Mouse (Mus musculus) heart, adult 9 months (tissue): ENCODE results near the gene Tspan15.

Experiments
- DNase-seq, 2 experiments: peaks; one replicate each; pipeline ENCODE4 v3.0.0; 2022; ENCODE audit warnings: low spot score in 2 of 2

The Tspan15 gene

DNA sequence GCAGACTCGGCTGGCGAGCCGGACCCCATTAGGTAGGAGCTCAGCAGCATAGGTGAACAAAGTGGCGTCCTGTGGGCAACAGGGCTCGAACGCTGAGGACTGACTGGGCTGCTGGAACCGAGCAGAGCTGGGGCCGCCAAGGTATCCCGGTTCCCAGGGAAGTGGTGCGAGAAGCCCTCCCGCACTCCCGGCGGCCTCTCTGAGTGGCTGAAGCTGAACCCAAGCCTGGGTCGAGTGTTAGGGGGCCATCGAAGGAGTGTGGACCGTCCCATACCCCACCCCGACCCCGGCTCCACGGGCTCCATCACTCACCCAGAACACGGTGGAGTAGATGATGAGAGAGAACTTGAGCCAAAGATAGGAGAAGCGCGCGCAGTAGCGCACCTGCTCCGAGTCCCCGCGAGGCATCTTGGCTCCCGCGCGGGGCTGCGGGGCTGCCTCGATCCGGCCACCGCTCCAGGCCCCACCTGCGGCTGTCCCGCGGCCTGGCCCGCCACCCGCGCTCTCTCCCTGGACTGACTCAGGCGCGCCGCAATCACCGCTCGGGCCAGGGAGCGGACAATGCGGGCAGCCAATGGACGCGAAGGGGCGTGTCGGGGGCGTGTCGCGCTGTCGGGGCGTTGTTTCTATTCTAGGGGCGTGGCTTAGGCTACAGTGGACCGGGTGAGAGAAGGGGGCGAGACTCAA lies at the start of gene Tspan15:
Gene Tspan15, minus strand, starts transcription at position 544 of the 687 bp plus-strand sequence.
- peak; percentile 90 to 92 for DNase-seq

DNA sequence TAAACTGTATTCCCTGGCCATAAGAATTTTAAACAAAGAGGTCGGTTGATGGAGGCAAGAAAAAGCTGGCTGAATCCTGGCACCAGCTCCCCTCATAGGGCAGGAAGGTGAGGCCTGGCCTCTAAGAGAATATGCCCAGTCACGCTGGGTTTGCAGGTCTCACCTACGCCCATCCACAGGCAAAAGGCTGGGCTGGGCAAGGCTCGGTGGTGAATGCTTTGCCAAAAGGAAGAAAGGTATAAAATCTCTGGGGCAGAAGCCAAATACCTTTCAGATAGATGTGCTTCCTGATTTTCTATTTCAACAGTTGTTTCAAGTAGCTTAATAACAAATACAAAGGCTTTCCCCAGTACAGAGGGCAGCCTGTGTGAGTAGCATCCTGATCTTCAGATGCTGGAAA lies 48.6 kb upstream of the Tspan15 start:
- DNase-seq = no peak

DNA sequence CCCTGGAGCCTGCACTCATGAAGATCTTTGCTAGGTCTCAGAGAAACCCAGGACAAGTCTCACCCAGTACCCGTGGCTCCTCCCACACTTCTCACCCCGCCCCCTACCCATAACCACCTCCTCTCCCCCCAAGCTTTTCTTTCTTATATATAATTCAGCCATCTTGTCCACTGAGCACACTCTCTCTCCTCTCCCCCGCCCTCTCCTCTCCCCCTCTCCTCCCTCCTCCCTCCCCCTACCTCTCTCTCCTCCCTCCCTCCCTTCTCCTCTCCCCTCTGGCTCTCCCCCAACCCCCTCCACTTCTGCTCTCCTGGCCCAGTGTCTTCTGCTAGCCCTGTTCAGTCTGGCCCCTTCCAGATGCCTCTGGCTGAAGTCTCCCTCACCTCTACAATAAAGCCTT lies 48.0 kb upstream of the Tspan15 start:
- DNase-seq = no peak

DNA sequence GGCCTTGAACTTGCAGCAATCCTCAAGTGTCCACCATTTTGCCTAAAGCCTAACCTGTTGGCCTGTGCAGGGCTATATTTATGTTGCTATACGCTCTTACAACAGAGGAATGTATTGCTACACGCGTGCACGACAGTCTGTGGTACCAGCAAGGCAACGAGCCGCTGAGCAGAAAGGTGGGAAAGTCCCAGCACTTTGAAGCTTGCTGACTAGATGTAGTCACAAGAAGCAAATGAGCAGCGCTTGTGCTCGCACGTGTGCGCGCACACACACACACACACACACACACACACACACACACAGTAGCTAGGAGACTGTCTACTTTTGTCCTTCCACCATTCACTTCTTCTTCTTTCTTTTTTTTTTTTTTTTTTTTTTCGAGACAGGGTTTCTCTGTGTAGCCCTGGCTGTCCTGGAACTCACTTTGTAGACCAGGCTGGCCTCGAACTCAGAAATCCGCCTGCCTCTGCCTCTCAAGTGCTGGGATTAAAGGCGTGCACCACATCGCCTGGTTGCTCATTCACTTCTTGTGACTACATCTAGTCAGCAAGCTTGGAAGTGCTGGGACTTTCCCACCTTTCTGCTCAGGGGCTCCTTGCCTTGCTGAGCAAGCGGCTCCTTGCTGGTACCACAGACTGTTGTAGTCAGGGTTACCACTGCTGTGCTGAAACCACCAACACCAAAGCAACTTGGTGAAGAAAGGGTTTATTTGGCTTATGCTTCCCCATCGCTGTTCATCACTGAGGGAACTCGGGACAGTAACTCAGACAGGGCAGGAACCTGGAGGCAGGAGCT lies 46.6 kb upstream of the Tspan15 start:
- DNase-seq = no peak

DNA sequence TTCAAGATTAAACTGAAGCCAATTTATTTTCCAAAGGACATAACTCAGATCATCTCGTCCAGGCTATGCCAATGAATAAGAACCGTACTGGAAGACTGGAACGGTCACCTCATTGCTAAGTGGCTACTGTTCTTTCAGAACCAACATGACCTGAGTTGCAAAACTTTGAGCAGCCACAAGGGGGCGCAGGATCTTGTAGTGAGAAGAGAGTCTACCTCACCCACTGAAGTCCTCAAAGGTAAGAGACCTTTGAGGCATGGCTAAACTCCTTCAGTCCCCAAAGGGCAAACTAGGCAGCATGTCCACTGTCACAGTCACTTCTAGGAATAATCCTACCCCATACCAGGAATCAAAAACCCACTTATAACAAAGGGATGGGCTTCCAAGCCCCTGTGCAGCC lies 44.2 kb upstream of the Tspan15 start:
- DNase-seq = peak; percentile 38 to 76

DNA sequence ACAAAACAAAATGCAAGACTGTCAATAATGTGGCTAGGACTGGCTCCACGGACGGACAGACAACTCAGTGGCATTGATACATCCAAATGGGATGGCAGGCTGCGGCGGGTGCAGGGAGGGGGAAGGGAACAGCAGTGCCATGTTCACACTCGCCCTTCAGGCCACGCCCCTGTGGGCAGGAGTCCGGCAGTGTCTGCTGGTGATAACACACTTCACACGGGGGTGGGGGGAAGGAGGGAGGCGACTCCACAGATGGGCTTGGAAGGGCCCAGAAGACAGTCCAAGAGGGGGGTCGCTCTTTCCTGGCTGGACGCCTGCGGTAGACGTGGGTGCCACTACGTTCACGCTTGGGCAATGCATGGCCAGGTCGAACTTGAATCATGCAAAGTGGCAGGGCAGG lies 38.2 kb upstream of the Tspan15 start:
- no peak for DNase-seq

DNA sequence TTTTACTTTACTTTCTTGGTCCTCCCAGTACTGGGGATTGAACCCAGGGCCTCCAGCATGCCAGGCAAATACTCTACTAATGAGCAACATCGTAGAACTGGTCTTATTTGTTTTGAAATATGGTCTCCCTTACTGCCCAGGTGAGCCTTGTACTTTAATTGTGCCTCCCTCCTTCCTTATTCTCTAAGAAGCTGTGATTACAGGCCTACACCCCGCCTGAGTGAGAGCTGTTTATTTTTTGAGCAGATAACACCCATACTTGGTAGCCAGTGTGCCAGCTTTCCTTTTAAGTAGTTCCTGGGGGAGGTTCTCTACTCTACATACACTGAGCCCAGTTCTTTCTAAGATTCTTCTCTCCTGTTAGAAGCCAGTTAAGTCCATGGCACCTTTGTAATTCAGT lies 33.2 kb upstream of the Tspan15 start:
- DNase-seq = no peak

DNA sequence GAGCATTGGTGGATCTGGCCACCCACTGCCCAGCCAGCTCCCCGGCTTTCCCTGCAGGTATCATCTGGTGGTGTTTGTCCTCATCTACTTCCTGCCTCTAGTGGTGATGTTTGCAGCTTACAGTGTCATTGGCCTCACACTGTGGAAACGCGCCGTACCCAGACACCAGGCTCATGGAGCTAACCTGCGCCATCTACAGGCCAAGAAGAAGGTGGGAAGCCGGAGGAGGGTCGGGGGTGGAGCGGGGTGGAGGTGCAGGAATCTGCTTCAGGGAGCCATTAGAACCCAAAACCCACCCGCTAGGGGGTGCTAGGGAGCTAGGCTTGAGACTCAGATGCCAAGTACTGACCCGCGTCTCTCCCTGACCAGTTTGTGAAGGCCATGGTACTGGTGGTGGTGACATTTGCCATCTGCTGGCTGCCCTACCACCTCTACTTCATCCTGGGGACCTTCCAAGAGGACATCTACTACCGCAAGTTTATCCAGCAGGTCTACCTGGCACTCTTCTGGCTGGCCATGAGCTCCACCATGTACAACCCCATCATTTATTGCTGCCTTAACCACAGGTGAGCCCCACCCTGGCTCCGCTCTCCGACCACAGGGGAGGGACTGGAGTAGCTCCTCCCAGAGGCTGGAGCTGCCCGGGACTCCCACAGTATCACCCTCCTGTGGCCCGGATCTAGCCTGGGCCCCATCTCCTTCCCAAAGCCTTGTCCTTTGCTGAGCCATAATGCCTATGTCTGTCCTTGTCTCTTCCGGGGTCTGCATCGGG lies 30.2 kb upstream of the Tspan15 start:
- peak; percentile 19 to 20 for DNase-seq

DNA sequence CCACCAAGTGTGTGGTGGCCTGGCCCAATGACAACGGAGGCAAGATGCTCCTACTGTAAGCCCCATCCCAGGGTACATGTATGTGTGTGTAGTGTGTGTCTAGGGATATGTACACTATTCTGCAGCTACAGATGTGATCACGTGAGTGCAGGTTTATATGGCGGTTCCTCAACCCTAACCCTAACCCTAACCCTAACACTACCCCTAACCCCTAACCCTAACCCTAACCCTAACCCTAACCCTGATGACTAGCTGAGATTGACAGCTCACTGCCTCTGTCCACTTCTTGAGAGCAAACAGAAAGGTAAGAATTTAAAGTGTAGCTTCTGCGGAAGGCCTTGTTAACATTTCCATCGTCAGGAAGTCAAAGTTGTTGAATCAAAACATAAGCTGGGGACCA lies 27.2 kb upstream of the Tspan15 start:
- DNase-seq = no peak

DNA sequence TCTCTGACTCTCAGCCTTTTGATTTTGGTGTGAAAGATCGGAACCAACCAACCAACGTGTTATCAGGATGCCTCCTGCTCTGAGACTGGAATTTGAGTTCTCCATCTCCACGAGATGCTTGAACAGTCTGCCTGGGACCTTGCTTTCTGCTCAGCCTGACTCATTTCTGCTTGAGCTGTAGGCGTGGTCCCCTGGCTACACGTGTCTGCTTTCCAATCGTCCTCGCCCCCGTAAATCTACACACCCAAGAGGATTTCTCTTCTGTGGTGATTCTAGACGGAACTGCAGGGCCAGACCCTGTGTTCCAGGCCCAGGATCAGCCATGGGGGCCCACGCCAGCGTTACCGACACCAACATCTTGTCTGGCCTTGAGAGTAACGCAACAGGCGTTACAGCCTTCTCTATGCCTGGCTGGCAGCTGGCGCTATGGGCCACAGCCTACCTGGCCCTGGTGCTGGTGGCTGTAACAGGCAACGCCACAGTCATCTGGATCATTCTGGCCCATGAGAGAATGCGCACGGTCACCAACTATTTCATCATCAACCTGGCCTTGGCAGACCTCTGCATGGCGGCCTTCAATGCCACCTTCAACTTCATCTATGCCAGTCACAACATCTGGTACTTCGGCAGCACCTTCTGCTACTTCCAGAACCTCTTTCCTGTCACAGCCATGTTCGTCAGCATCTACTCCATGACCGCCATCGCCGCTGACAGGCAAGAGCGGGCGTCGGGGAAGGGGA lies 21.6 kb upstream of the Tspan15 start:
- DNase-seq = no peak

DNA sequence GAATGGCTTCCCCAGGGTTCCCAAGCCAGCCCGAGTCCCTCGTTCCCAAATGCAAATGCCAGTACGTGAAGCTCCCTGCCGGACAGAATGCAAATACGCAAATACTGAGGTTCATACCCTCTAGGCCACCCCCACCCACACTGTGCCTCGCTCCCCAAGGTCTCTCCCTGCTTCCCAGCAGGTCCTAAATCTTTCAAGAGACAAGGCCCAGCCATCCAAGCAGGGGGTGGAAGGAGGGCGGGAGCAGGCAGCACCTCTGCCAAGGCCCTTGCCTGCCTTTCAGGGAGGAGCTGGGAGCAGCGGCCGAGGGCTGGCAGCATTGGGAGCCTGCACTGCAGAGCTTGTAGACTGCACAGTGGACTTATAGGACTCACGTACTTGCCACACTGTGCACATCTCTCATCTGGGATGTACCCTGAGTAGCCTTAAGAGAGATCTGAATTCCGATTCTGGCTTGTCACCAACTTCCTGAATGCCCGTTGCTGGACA lies 21.0 kb upstream of the Tspan15 start, which contains the start of gene Tacr2:
Gene Tacr2, plus strand, starts transcription at position 439 of the 489 bp plus-strand sequence.
- DNase-seq = no peak

DNA sequence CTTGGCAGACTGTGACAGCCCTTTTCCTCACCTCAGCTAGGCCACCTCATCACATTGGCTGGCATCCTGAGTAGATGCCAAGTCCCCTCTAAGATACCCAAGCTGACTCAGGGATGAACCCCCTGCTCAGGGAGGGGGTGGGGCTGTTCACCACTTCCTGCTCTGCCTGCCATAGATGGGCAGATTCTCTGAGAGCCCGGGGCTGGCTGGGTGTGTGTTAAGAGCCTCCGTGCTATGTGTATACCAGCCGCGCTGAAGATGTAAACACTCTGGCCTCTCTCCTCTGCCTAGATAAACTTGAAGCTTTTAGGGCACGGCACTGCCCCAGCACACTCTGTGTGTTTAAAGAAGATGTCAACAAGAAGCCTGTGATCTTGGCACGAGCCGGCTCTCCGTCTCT lies 16.8 kb upstream of the Tspan15 start:
- DNase-seq = no peak

DNA sequence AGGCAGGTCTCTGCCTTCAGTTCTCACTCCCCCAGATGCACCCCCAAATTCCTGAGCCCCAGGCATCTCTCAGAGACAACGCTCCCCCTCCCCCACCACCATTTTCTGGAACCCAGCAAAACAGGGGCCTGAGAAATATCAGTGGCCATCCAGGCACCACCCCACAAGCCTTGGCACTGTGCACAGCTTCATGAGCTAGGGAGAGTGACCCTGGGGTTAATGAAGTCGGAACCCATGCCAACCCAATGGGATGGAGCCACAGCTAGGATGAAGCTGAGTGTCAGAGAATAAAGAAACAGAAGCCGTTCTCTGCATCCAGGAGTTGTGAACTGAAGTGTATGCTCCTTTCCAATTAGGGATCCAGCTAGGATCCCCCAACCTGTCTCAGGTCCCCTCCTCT lies 16.1 kb upstream of the Tspan15 start:
- no peak for DNase-seq

DNA sequence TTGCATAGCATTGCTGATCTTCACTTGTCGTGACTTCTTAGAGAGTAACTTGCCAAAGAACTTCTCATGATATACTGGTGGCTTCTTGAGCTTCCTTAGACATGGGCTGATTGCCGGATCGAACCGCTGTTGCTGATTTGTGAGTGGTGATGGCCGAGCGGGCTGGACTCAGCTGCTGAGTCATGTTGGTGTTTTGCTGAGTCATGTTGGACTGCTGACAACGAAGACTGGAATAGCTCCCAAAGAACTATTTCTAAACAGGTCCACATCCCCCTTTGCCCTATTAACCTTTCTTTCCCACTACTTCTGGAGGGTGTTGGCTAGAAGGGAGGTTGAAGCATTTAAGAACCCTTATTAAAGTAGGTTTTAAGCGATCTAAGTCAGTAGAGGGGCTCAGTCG lies 13.0 kb upstream of the Tspan15 start:
- DNase-seq = no peak

DNA sequence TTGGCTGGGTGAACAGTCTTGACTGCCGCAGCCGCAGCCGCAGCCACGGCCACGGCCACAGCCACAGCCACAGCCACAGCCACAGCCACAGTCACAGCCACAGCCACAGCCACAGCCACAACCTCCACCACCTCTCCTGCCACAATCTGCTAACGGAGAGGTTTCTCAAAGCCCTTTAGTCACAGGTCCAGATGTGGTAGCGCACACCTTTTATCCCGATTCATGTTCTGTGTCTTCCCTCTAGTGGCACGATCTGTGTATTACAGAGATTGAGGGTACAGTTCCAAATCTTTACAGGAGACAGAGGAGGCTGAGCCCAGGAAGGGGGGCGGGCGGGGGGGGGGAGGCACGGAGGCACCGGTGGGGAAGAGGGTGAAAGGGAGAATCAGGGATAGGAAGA lies 11.8 kb upstream of the Tspan15 start:
- DNase-seq = peak in 1 of 2 experiments; percentile 41

DNA sequence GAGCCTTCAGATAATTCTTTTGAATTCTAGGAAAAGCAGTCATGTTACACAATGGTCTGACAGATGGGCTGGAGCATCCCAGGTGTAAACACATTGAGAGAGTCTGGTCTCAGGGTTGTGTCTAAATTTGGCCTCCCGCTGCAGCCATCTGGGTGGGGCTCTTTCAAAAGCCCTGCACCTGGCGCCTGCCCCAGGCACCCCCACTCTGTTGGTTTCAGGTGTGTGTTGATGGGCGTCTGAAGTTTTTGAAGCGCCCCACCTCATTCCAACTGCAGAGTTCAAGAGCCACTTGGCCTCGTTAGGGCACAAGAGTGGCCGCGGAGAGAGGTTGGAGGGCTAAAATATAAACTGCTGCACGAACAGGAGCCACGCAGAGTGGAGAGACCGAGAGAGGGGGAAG lies 11.3 kb upstream of the Tspan15 start:
- no peak for DNase-seq

DNA sequence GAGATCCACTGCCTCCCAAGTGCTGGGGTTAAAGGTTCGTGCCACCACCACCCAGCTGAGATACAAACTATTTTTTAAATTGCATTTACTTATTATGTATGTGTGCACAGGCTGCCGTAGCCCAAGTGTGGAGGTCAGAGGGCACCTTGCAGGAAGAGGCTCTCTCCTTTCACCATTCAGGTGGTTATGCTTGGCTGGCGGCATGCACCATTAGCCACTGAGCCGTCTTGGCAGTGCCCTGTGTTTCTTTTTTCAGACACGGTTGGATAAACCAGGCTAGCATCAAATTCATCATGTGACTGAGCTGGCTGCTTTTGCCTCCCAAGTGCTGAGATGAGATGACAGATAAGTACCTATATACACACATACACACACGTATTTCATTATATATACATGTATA lies 8.2 kb upstream of the Tspan15 start:
- DNase-seq = peak in 1 of 2 experiments; percentile 38

DNA sequence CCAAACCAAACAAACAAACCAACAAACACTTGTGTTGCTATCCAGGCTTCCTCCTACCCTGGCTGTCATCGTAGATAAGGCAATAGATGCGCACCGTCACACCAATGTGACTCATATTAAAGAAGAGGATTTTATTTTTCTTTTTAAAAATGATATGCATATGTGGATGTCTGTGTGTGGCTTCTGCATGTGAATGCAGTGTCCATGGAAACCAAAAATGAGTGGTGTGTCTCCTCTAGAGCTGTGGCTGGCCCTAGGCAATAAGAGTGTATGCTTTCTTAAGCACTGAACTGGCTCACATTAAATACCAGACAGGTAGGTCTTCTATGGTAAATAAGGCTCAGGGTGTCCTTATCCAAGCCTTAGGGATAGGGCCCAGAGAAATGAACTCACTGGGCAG lies 7.6 kb upstream of the Tspan15 start:
- DNase-seq = no peak

DNA sequence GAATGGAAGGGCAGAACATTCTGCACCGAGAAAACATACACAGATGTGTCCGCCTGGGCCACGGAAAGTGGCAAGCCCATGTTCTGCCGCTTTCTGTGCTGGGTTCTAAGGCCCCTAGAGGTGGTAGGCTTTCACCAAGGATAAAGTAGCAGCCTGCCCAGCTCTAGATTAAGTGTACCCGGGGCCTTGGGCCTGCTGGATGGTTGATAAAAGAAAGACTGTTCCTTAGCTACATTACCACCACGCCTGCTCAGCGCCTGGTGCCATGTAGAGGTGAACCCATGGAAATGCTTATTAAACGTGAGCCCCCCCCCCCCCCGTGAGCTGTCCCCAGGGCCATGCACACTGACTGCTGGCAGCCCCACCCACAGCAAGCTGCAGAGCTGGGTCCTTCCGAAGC lies 6.2 kb upstream of the Tspan15 start:
- no peak for DNase-seq

DNA sequence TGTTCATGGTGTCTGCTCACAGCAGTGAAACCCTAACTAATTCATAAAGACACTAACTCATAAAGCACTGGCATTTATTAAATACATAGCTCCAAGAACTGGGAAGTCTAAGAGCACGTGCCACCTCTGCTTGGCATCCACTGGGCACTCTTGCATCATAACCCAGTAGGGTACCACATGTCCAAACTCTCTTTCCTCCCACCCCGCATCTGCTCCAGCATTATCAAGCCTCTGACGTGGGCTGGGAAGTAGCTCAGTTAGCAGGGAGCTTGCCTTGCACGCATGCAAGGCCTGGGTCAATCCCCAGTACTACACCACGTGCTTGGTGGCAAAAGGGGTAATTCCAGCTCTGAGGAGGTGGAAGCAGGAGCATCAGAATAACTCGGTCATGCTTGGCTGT lies 5.1 kb upstream of the Tspan15 start:
- DNase-seq = no peak

DNA sequence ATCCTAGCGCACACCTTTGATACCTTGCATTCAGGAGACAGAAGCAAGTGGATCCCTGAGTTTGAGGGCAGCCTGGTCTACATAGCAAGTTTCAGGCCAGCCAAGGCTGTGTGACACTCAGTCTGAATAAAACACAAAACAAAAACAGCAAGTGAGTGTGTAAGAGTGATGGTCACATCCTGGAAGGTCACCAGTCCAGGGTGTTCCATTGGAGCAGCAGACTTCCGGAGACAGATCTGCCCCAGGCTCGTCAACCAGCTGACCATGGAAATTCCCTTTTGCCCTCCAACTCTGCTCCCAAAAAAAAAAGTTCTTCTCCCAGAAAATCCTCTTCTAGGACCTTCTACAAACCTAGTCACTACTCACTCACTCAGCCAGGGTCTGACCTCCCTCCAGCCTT lies 760 bp upstream of the Tspan15 start:
- DNase-seq = peak in 1 of 2 experiments; percentile 39

DNA sequence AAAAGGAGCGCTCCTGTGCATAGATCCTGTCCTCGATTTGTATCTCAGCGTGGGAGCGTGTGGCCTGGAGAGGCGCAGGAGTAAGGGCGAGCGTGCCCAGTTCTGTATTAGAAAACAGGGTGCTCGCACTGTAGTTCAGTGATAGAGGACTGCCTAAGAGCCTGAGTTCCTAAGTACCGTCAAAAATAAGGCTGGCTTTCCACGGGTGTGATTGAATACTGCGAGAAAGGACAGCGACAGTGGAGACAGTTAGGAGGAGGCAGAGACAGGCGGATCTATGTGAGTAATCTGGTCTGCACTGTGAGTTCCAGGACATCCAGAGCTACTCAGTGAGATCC lies 313 bp upstream of the Tspan15 start:
- DNase-seq = no peak
